Mouse (Mus musculus): Measurements from ENCODE around the gene Mical3.

DNA sequence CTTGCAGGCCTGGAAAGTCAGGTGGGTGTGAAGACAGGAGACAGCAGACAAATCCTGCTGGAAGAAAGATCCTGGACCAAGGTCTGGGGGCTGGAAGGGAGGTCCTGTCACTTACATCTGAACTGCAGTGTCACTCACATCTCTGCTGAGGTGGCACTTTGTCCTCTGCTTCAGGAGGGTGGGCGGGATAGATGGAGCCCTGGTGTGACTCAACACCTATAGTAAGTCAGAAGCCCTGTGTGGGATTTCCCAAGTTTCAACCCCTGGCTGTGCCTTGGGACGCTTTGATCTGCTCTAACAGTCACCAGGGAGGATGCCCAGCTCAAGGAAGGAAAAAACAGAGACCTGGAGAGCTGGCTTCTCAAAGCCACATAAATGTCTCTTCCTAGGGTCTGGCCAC, 203.9 kb downstream of the Mical3 start:
- TF ChIP-seq POLR2A (IDR thresholded peaks at IDR 0.05; ENCODE audit: control insufficient read depth, extremely low read depth, insufficient read depth, low read length, poor library complexity) (no peak), CTCF (IDR thresholded peaks at IDR 0.05; ENCODE audit: borderline replicate concordance, control insufficient read depth, extremely low read depth, insufficient read depth, low read length, poor library complexity) (no peak)

Measured in thymus, adult 2 months (tissue).